Mouse (Mus musculus): ENCODE data around the gene Clec4n. TPM values are rescaled to one million over a fixed set of nuclear protein-coding genes. Genes with fewer than 3 reads are reported as not detected.

Gene Clec4n
- 25.8 TPM for polyA plus RNA-seq (2014; fragmentation: Illumina TruSeq; extraction: RNeasy Lipid Tissue Mini Kit (QIAGEN cat#74804); ENCODE audit: insufficient read depth, low read depth, low replicate concordance)

GRCm38 (mm10) chr6:123229644-123230043, at the start of gene Clec4n:
Gene Clec4n, plus strand, starts transcription at chr6:123229843.

DNA sequence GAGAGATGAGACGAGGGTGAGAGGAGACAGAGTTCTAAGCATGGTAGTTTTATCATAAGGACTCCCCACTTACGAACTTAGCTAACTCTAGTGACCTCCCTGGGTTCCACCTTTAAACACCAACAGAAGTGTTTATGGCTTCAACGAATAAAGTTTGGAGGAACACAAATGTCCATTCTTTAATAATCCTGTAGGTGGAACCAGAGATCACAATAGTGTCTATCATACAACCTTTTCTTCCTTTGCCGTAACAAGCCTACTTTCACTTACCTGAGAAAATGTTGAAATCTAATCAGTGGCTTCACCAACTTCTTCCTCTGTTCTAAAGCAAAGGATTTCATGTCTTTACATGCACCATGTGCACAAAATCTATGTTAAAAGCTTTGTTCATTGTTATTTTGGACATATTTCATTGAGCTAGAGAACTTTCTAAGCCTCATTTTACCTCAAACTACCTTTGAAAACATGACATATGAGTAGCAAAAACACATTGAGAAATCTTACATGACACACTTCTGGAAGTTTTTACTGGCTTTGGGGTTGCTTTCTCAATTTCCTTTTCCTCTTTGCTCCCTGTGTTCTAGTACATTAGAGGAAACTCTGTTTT, 32.0 kb downstream of the Clec4n start, which contains the start of gene Clec4d:
Gene Clec4d, plus strand, starts transcription at position 557 of the 607 bp plus-strand sequence.

GRCm38 (mm10) chr6:123289753-123290152, 60.1 kb downstream of the Clec4n start, which contains the start of gene Clec4e:
Gene Clec4e, minus strand, starts transcription at chr6:123289870.

Other genes starting within 250 kb of the Clec4n start
- gene Clec4a4, start 239.5 kb upstream of the Clec4n start, polyA plus RNA-seq (2014; fragmentation: Illumina TruSeq; extraction: RNeasy Lipid Tissue Mini Kit (QIAGEN cat#74804); ENCODE audit: insufficient read depth, low read depth, low replicate concordance) = not detected
- 6.6 TPM for gene Clec4b1, start 179.9 kb upstream of the Clec4n start, polyA plus RNA-seq (2014; fragmentation: Illumina TruSeq; extraction: RNeasy Lipid Tissue Mini Kit (QIAGEN cat#74804); ENCODE audit: insufficient read depth, low read depth, low replicate concordance)
- 13.4 TPM for gene Clec4a2, start 123.4 kb upstream of the Clec4n start, polyA plus RNA-seq (2014; fragmentation: Illumina TruSeq; extraction: RNeasy Lipid Tissue Mini Kit (QIAGEN cat#74804); ENCODE audit: insufficient read depth, low read depth, low replicate concordance)
- not detected for gene Clec4b2, start 57.0 kb upstream of the Clec4n start, polyA plus RNA-seq (2014; fragmentation: Illumina TruSeq; extraction: RNeasy Lipid Tissue Mini Kit (QIAGEN cat#74804); ENCODE audit: insufficient read depth, low read depth, low replicate concordance)
- 9.3 TPM for gene Clec4d, start 32.3 kb downstream of the Clec4n start, polyA plus RNA-seq (2014; fragmentation: Illumina TruSeq; extraction: RNeasy Lipid Tissue Mini Kit (QIAGEN cat#74804); ENCODE audit: insufficient read depth, low read depth, low replicate concordance)
- gene Clec4e, start 60.0 kb downstream of the Clec4n start, polyA plus RNA-seq (2014; fragmentation: Illumina TruSeq; extraction: RNeasy Lipid Tissue Mini Kit (QIAGEN cat#74804); ENCODE audit: insufficient read depth, low read depth, low replicate concordance) = 2.3 TPM
- not detected for gene Vmn2r19, start 78.5 kb downstream of the Clec4n start, polyA plus RNA-seq (2014; fragmentation: Illumina TruSeq; extraction: RNeasy Lipid Tissue Mini Kit (QIAGEN cat#74804); ENCODE audit: insufficient read depth, low read depth, low replicate concordance)
- not detected for gene Vmn2r20, start 188.3 kb downstream of the Clec4n start, polyA plus RNA-seq (2014; fragmentation: Illumina TruSeq; extraction: RNeasy Lipid Tissue Mini Kit (QIAGEN cat#74804); ENCODE audit: insufficient read depth, low read depth, low replicate concordance)